Mouse (Mus musculus): Measurements from ENCODE around the gene Fam192a.

Gene Fam192a

GRCm38 (mm10) chr8:94571896-94572295 lies 29.9 kb downstream of the Fam192a start:
- DNase-seq (ENCODE audit: low spot score): no peak

DNA sequence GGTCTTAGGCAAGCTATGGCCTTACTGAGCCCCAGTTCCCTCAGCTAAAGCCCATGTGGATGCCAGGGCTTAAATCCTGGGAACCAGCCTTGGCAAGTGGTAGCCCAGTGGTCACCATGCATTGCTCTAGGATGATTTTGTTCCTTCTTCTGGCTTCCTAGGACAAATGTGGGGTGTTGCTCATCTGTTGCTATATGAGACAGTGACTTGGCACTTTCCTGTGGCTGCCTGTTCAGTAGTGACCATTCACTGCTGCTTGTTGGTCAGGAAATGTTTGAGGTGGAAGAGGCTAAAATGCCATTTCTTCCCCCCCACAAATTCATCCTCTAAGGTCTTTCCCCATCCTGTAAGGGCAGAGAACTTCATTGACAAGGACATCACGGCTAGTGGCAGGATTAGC lies 32.4 kb downstream of the Fam192a start:
- no peak for DNase-seq (ENCODE audit: low spot score)

DNA sequence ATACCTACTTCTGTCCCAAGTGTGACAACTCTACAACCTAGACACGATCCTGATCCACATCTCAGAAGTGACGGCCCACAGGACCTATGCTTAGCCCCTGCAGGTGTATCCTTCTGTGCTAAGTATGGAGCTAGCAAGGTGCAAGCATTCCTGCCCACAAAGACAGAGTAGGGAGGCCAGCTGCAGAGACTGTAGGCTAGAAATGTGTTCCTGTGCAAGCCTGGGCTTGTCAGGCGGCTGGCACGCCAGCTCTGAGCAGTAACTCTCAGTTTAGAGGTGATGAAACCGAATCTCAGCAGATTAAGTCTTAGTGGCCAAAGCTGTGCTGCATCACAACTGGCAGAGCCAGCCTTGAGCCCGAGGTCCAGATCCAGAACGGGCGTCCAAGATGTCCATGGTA lies 33.7 kb downstream of the Fam192a start:
- DNase-seq (ENCODE audit: low spot score): no peak

- peak; percentile 57 for DNase-seq (ENCODE audit: low spot score)
Observed at GRCm38 (mm10) chr8:94567159-94567849, 34.5 kb downstream of the Fam192a start.

GRCm38 (mm10) chr8:94566446-94567158 lies 35.2 kb downstream of the Fam192a start:
- no peak for DNase-seq (ENCODE audit: low spot score)

DNA sequence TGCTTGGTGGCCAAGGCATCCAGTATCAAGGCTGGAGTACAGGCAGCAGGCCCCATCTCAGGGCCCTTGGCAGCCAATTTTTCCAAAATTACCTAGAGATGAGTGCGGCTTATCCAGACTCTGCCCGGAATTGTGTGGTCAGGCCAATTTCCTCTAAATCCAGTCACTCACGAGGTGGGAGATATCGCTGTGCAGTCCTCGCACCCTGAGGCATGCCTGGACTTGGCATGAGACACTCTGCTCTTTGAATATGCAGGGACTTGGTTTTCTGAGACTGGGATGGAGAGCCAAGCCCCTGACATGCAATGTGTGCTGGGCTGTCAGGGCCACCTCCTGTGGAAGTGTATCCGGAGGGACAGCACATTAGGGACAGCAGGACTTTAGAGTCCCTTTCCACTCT lies 35.8 kb downstream of the Fam192a start:
- no peak for DNase-seq (ENCODE audit: low spot score)

DNA sequence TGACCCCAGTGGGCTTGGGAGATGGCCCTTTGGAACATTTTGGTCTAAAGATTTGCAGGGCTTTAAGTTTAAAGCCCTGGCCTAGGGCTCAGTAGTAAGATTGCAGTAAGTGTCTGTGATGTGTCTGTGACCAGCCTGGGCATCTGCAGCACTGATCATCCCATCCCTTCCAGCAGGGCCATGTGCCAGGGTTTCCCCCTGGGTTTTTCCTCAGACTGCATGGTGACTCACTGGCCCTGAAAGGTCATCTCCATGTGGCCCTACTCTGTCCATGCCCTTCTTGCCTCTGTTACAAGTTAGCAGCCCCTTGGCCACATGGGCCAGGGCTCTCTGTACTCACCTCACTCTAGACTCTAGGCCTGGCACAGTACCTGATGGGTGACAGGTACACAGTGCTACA lies 37.4 kb downstream of the Fam192a start:
- DNase-seq (ENCODE audit: low spot score): no peak

GRCm38 (mm10) chr8:94561256-94561655 lies 40.5 kb downstream of the Fam192a start:
- DNase-seq (ENCODE audit: low spot score): peak; percentile 48

GRCm38 (mm10) chr8:94557281-94557680 lies 44.5 kb downstream of the Fam192a start:
- no peak for DNase-seq (ENCODE audit: low spot score)

DNA sequence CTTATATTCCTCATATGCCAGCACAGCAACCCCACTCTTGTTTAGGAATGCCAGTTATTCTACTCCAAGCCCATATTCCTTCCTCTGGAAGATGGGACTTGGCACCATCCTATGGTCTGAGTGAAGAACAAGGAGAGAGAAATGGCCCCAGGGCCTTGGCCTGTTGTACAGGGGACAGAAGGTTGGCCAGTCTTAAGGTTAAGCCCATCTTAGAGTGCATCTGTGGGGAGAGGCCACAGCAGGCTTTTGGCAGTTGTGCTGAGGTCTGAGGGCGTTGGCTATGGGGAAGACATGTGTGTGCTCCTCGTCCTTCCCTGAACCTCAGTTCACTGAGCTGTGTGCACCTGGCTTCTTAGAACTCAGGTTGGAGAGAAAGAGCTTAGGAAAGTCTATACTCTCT lies 49.1 kb downstream of the Fam192a start:
- DNase-seq (ENCODE audit: low spot score): no peak

- peak; percentile 89 for DNase-seq (ENCODE audit: low spot score)
Observed at GRCm38 (mm10) chr8:94551471-94552422, 50.0 kb downstream of the Fam192a start.

DNA sequence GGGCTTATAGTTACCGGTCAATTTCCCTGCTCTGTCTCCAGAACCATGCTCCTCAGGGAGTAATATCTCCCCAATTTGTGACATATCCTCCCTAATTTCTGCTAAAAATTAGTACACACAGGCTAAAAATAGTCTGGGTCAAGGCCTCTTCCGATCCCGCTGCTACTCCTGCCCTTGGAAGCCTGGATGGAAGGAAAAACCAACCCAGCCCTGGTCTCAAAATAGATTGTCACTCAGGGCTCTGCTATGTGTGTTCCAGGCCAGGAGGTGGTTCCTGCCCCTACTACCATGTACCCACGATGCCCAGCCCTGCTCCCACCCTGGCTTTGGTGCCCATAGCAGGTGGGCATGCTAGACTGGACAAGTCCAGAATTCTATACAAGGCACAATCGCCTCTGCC lies 51.8 kb downstream of the Fam192a start:
- no peak for DNase-seq (ENCODE audit: low spot score)

DNA sequence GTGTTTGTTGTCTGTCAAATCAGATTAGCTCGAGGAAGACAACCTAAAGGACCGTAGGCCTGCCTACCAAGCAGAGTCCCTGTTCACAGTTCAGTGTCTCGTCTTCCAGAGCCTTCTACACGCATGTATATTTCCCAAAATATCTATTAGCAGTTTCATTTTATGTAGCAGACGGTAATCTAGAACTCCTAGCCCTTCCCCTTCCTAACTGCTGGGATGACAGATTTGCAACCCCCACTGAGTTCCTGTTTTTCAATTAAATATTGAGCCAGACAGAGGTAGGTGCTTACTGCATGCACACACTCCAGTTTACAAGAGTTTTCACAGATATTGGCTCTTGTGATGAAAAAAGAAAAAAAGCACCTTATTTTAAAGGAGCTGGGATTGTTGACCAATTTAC lies 52.3 kb downstream of the Fam192a start:
- DNase-seq (ENCODE audit: low spot score): no peak

DNA sequence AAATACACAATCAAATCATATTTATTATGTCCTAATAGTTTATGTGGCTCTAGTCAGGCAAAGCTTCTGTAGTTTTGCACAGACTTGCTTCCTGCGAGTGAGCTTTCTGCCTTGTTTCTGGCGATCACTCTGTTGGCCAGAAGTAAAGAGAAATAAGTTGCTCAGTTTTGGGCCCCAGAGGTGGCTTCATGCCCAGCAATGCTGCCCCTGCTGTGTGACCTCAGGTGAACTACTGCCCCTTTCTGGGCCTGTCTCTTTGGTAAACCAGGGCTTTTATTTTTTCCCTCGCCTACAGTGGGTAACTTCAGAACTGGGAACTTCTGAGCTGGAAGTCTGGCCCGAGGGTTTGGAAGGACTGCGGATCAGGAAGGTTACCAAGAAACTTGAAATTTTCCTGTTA lies 52.8 kb downstream of the Fam192a start:
- no peak for DNase-seq (ENCODE audit: low spot score)

GRCm38 (mm10) chr8:94543981-94544380 lies 57.8 kb downstream of the Fam192a start:
- no peak for DNase-seq (ENCODE audit: low spot score)

DNA sequence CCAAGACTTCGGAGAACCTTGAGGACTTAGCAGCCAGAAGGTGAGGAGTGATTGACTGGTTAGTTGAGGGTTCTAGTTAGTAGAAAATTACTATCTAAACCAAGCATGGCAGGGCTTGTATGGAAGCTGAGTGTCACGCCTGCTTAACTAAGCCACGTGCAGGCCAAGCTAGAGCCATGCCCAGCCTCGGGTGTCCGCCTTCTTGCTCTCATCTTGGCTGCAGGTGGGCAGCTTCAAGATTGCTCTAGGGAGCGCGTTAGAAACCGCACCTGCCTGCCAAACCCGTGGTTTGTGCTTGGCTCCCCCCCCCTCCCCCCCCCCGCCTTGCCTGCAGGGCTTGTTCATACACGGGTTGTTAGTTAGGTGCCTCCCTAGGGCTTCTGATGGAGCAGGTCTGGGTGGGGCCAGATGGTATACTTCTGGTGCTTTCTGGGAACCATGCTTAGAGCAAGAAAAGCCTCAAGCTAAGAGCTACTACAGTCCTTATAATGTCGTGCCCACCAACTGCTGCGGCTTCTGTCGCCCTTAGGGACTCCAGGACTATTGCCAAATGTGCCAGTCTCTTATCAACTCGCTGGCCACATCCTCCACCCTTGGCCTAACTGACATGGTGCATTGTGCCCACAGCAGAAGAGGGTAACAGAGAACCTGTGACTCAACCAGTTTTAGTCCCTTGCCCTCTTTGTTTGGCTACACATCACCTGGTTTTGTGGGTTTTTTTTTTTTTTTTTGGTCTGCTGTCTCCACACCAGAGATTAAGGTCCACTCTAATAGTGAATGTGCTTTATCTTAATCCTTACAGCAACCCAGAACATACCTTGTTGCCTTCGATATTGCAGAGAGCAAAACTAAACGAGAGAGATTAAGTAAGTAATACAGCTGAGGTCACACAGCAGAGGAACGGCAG lies 60.7 kb downstream of the Fam192a start:
- no peak for DNase-seq (ENCODE audit: low spot score)

- no peak for DNase-seq (ENCODE audit: low spot score)
Observed at GRCm38 (mm10) chr8:94540025-94540424, 61.8 kb downstream of the Fam192a start.

DNA sequence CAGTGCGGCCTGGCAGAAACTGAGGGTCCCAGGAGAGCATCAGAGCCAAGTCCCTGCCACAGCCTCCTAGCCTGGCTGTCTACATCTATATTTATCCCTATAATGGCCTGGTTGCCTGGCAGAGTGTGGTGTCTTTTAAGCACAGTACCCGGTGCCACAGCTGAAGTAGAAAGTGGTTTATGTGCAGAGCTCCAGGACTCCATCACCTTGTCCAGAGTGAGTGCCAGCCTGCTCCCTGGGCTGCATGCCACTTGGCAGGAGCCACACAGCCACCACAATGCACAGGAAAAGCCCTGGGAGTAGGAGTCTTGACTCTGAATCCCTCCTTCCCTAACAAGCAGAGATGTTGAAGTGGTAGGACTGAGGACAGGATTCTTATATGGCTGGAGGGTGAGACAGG lies 64.3 kb downstream of the Fam192a start:
- DNase-seq (ENCODE audit: low spot score): no peak

- DNase-seq (ENCODE audit: low spot score): no peak
Observed at GRCm38 (mm10) chr8:94535631-94536030, 66.2 kb downstream of the Fam192a start.

DNA sequence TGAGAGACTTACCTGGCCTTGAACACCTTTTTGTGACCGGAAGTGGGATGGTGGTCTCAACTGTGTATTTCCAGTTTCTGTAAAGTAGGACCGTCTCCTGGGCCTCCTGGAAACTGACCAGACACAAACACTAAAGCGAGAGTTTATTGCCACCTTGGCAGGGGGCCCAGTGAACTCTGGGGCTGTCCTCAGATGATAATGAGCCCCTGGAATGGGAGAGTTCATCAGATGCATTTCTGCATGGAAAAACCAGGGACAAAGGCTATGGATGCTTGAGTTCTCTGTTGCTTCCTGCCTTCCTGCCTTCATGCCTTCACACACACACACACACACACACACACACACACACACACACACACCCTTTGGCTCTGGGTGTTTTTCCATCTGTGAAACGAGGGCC lies 67.2 kb downstream of the Fam192a start:
- no peak for DNase-seq (ENCODE audit: low spot score)

- DNase-seq (ENCODE audit: low spot score): peak; percentile 64
Observed at GRCm38 (mm10) chr8:94532873-94533671, 68.7 kb downstream of the Fam192a start, which contains the start of gene Cpne2. Gene Cpne2, plus strand, starts transcription at chr8:94532990.

Measured in embryo, embryonic 10 days (tissue).